ENCODE assay signal across 12 mouse cellular contexts in genomic region chr1:192822309-192822651, GRCm38 (mm10). TPM values are rescaled to one million over a fixed set of nuclear protein-coding genes. Genes with fewer than 3 reads are reported as not detected.
A peak's percentile ranks its signal among the peaks of the same experiment; 100 is the strongest.
DNase-seq lines count a peak whose midpoint lies in the region; ATAC-seq and TF ChIP-seq lines count a peak whose summit lies in the region.
"Had no signal": no experiment of that assay in that cellular context is flagged by ENCODE, and none has a peak within 500 bp of the region (broad histone marks: within the 10 kb centered on the region; RNA-seq: fewer than 3 reads in every experiment).

No protein-coding gene starts in this region.

- no peaks in the 10 kb centered on the region for H3K27me3 ChIP-seq in forebrain, embryonic 13.5 days
- no peaks in the 10 kb centered on the region for H3K27me3 ChIP-seq in forebrain, postnatal 0 days (ENCODE audit: insufficient read depth, low read length)
- H3K27me3 ChIP-seq in kidney, embryonic 16.5 days (ENCODE audit: insufficient read depth, low read length): no peaks in the 10 kb centered on the region
- H3K27me3 ChIP-seq in embryonic facial prominence, embryonic 14.5 days (replicated peaks; ENCODE audit: control insufficient read depth, insufficient read depth, low read length): no peaks in the 10 kb centered on the region
- no peaks in the 10 kb centered on the region for H3K27me3 ChIP-seq in limb, embryonic 15.5 days
- H3K27me3 ChIP-seq: liver, embryonic 12.5 days; Patski had no signal

- intact Hi-C loops in left cerebral cortex, postnatal 10 days (cut with DNase I): no loop called here

- no peaks in the 10 kb centered on the region for H3K9me3 ChIP-seq in forebrain, embryonic 13.5 days (replicated peaks)
- H3K9me3 ChIP-seq in forebrain, postnatal 0 days (ENCODE audit: low read length): no peaks in the 10 kb centered on the region
- no peaks in the 10 kb centered on the region for H3K9me3 ChIP-seq in kidney, embryonic 16.5 days (ENCODE audit: low read length)
- no peaks in the 10 kb centered on the region for H3K9me3 ChIP-seq in embryonic facial prominence, embryonic 14.5 days (ENCODE audit: control insufficient read depth, low read length)
- H3K9me3 ChIP-seq in limb, embryonic 15.5 days: no peaks in the 10 kb centered on the region

- DNase-seq in forebrain, postnatal 0 days: no peak
- DNase-seq in kidney, adult 11 months: no peak
- DNase-seq in embryonic facial prominence, embryonic 14.5 days (ENCODE audit: low spot score): no peak
- DNase-seq in left cerebral cortex, postnatal 10 days (ENCODE audit: extremely low spot score in 1 of 2, low spot score in 2 of 2): no peak
- no peak for DNase-seq in urinary bladder, postnatal 14 days (ENCODE audit: low spot score)
- DNase-seq: B cell, adult 2 months had no signal

- no peak for ATAC-seq in forebrain, embryonic 13.5 days
- ATAC-seq in forebrain, postnatal 0 days: no peak
- peak; percentile 29 for ATAC-seq in kidney, embryonic 16.5 days (ENCODE audit: low FRiP score, low TSS enrichment)
- ATAC-seq in embryonic facial prominence, embryonic 14.5 days (ENCODE audit: low read depth): no peak; the same call in 1 of the 2 replicates
- ATAC-seq in limb, embryonic 15.5 days (ENCODE audit: insufficient number of reproducible peaks, low FRiP score, low TSS enrichment, low read depth): no peak; the same call in 1 of the 2 replicates
- ATAC-seq: liver, embryonic 12.5 days had no signal

- H3K4me2 ChIP-seq in forebrain, embryonic 13.5 days: no peak overlapping the region
- H3K4me2 ChIP-seq in forebrain, postnatal 0 days (ENCODE audit: low read depth): no peak overlapping the region
- no peak overlapping the region for H3K4me2 ChIP-seq in kidney, embryonic 16.5 days (replicated peaks; ENCODE audit: low read depth, low read length)
- H3K4me2 ChIP-seq in embryonic facial prominence, embryonic 14.5 days (ENCODE audit: low read depth, low read length): 0 out of 2 replicates have a peak overlapping the region, but pooled peaks have one; percentile 30
- H3K4me2 ChIP-seq in limb, embryonic 15.5 days: peak overlapping the region; percentile 22
- H3K4me2 ChIP-seq: liver, embryonic 12.5 days had no signal

- peak overlapping the region; percentile 65; the same call in 1 of the 2 replicates for H3K27ac ChIP-seq in forebrain, embryonic 13.5 days
- no peak overlapping the region for H3K27ac ChIP-seq in forebrain, postnatal 0 days (ENCODE audit: low read depth, low read length)
- peak overlapping the region; percentile 91 for H3K27ac ChIP-seq in kidney, embryonic 16.5 days (ENCODE audit: low read length)
- H3K27ac ChIP-seq in embryonic facial prominence, embryonic 14.5 days (replicated peaks; ENCODE audit: low read depth, low read length): peak overlapping the region; percentile 92
- H3K27ac ChIP-seq in limb, embryonic 15.5 days: peak overlapping the region; percentile 94
- H3K27ac ChIP-seq: liver, embryonic 12.5 days had no signal

- 82% methylated on average over 1 of the region's 1 CpGs for WGBS in forebrain, embryonic 13.5 days
- WGBS in forebrain, postnatal 0 days: 51% methylated on average over 1 of the region's 1 CpGs
- 64% methylated on average over 1 of the region's 1 CpGs for WGBS in kidney, embryonic 16.5 days
- 31% methylated on average over 1 of the region's 1 CpGs for WGBS in embryonic facial prominence, embryonic 14.5 days
- 24% methylated on average over 1 of the region's 1 CpGs for WGBS in limb, embryonic 15.5 days

- H3K4me3 ChIP-seq in forebrain, embryonic 13.5 days: no peak overlapping the region
- no peak overlapping the region for H3K4me3 ChIP-seq in forebrain, postnatal 0 days (ENCODE audit: low read depth, low read length)
- no peak overlapping the region for H3K4me3 ChIP-seq in kidney, embryonic 16.5 days (ENCODE audit: low read length)
- H3K4me3 ChIP-seq in embryonic facial prominence, embryonic 14.5 days (ENCODE audit: low read depth, low read length): no peak overlapping the region
- H3K4me3 ChIP-seq in limb, embryonic 15.5 days: no peak overlapping the region
- H3K4me3 ChIP-seq: liver, embryonic 12.5 days had no signal

- no peaks in the 10 kb centered on the region for H3K36me3 ChIP-seq in forebrain, embryonic 13.5 days (ENCODE audit: poor library complexity, severe bottlenecking)
- no peaks in the 10 kb centered on the region for H3K36me3 ChIP-seq in forebrain, postnatal 0 days (ENCODE audit: insufficient read depth)
- H3K36me3 ChIP-seq in kidney, embryonic 16.5 days (ENCODE audit: insufficient read depth, low read length): no peaks in the 10 kb centered on the region
- no peaks in the 10 kb centered on the region for H3K36me3 ChIP-seq in embryonic facial prominence, embryonic 14.5 days (ENCODE audit: control insufficient read depth, insufficient read depth, low read length)
- no peaks in the 10 kb centered on the region for H3K36me3 ChIP-seq in limb, embryonic 15.5 days
- H3K36me3 ChIP-seq: liver, embryonic 12.5 days had no signal

- H3K9ac ChIP-seq in forebrain, embryonic 13.5 days: no peak overlapping the region
- H3K9ac ChIP-seq in forebrain, postnatal 0 days: no peak overlapping the region
- no peak overlapping the region for H3K9ac ChIP-seq in kidney, embryonic 16.5 days (replicated peaks; ENCODE audit: low read length)
- peak overlapping the region; percentile 26; the same call in 1 of the 2 replicates for H3K9ac ChIP-seq in embryonic facial prominence, embryonic 14.5 days (ENCODE audit: low read depth, low read length)
- H3K9ac ChIP-seq in limb, embryonic 15.5 days: no peak overlapping the region
- H3K9ac ChIP-seq: liver, embryonic 12.5 days had no signal

- no peak for TF ChIP-seq CTCF in forebrain, postnatal 0 days (IDR thresholded peaks at IDR 0.05; ENCODE audit: low read depth)

- peaks cover 16% of the 10 kb centered on the region for H3K4me1 ChIP-seq in forebrain, embryonic 13.5 days
- H3K4me1 ChIP-seq in forebrain, postnatal 0 days (ENCODE audit: insufficient read depth): no peaks in the 10 kb centered on the region
- H3K4me1 ChIP-seq in kidney, embryonic 16.5 days (ENCODE audit: insufficient read depth, low read length): peaks cover 21% of the 10 kb centered on the region
- peaks cover 21% of the 10 kb centered on the region for H3K4me1 ChIP-seq in embryonic facial prominence, embryonic 14.5 days (ENCODE audit: control insufficient read depth, insufficient read depth, low read length)
- H3K4me1 ChIP-seq in limb, embryonic 15.5 days: peaks cover 29% of the 10 kb centered on the region

RNA-seq across cellular contexts. Expression of gene Sertad4, which starts 33.3 kb away (rescaled TPM):
- polyA plus RNA-seq in forebrain, embryonic 13.5 days (2015; fragmentation: Nextera tagmentation; extraction: Ambion mirVana): 20.4 and 20.5 TPM in 2 replicates
- total RNA-seq in forebrain, postnatal 0 days (2014; rRNA removed): 10.7 and 14.2 TPM in 2 replicates
- 24.6 and 30.4 TPM in 2 replicates for polyA plus RNA-seq in forebrain, postnatal 0 days (2015; fragmentation: Nextera tagmentation; extraction: Ambion mirVana)
- polyA plus RNA-seq in kidney, embryonic 16.5 days (2015; fragmentation: Nextera tagmentation; extraction: Ambion mirVana): 10.0 and 20.0 TPM in 2 replicates
- polyA plus RNA-seq in embryonic facial prominence, embryonic 14.5 days (2014; fragmentation: Nextera tagmentation; extraction: Ambion mirVana): 49.7 and 61.7 TPM in 2 replicates
- 48.2 and 72.5 TPM in 2 replicates for polyA plus RNA-seq in limb, embryonic 15.5 days (2015; fragmentation: Nextera tagmentation; extraction: Ambion mirVana)
- 10 to 100 TPM; 27.3 to 30.3 TPM for total RNA-seq in left cerebral cortex, postnatal 10 days (2021)
- total RNA-seq: common myeloid progenitor, adult 5-6 weeks had no signal

RNA-seq across cellular contexts. Expression of gene Hhat, which starts 51.3 kb away (rescaled TPM):
- 2.6 and 3.2 TPM in 2 replicates for polyA plus RNA-seq in forebrain, embryonic 13.5 days (2015; fragmentation: Nextera tagmentation; extraction: Ambion mirVana)
- 2.6 and 2.8 TPM in 2 replicates for total RNA-seq in forebrain, postnatal 0 days (2014; rRNA removed)
- polyA plus RNA-seq in forebrain, postnatal 0 days (2015; fragmentation: Nextera tagmentation; extraction: Ambion mirVana): 1.8 TPM in 2 replicates
- polyA plus RNA-seq in kidney, embryonic 16.5 days (2015; fragmentation: Nextera tagmentation; extraction: Ambion mirVana): 17.5 and 17.8 TPM in 2 replicates
- polyA plus RNA-seq in embryonic facial prominence, embryonic 14.5 days (2014; fragmentation: Nextera tagmentation; extraction: Ambion mirVana): 9.3 and 10.4 TPM in 2 replicates
- 11.5 and 12.0 TPM in 2 replicates for polyA plus RNA-seq in limb, embryonic 15.5 days (2015; fragmentation: Nextera tagmentation; extraction: Ambion mirVana)
- 1 to 10 TPM; 1.7 to 1.8 TPM for total RNA-seq in left cerebral cortex, postnatal 10 days (2021)

Comparison
In these comparisons a context has a peak if more than half of its experiments do, and no peak if none do; other contexts are left out.
1. H3K4me2 ChIP-seq: peak in embryonic facial prominence, embryonic 14.5 days (single experiment) and limb, embryonic 15.5 days (single experiment); none in forebrain, embryonic 13.5 days (single experiment), forebrain, postnatal 0 days (single experiment) and kidney, embryonic 16.5 days (single experiment).